In the genomic region with DNA sequence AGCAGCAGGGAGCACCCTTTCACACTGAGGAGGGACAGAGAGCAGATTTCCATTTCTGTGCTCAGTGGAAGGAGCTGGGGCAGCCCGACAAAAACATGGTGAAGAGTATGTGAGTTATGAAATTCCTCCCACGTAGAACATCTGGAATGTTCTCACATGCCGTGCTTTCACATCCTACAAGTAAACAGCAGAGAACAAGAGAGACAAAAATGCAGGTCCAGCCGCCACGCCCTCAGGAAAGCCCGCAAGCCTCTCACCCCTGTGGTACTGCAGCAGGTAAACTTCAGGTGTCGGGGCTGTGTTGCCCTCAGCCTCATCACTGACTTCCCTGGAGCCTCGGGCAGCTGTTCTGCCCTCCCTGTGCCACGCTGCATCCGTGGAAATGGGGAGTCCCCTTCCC, we compare ENCODE assay signal across 26 mouse cellular contexts.
A peak's percentile ranks its signal among the peaks of the same experiment; 100 is the strongest.
DNase-seq lines count a peak whose midpoint lies in the region; ATAC-seq and TF ChIP-seq lines count a peak whose summit lies in the region.
"Had no signal": no experiment of that assay in that cellular context is flagged by ENCODE, and none has a peak within 500 bp of the region (broad histone marks: within the 10 kb centered on the region; RNA-seq: fewer than 3 reads in every experiment).

No protein-coding gene starts in this region.

- no peaks in the 10 kb centered on the region for H3K27me3 ChIP-seq in forebrain, embryonic 10.5 days (ENCODE audit: poor library complexity, severe bottlenecking)
- H3K27me3 ChIP-seq in forebrain, embryonic 12.5 days = no peaks in the 10 kb centered on the region
- H3K27me3 ChIP-seq in lung, postnatal 0 days (replicated peaks; ENCODE audit: insufficient read depth, low read length) = no peaks in the 10 kb centered on the region
- H3K27me3 ChIP-seq in hindbrain, embryonic 12.5 days = no peaks in the 10 kb centered on the region
- H3K27me3 ChIP-seq: CH12.LX; embryonic facial prominence, embryonic 15.5 days; heart, embryonic 15.5 days; hindbrain, embryonic 15.5 days; Patski had no signal

- no peak for ATAC-seq in forebrain, embryonic 12.5 days (ENCODE audit: low FRiP score)
- peak; percentile 85 for ATAC-seq in lung, postnatal 0 days
- no peak for ATAC-seq in hindbrain, embryonic 12.5 days (ENCODE audit: low FRiP score)
- ATAC-seq: activated CD4-positive, CD25-positive, alpha-beta regulatory T cell, adult 4 months; forebrain, embryonic 16.5 days; Patski had no signal

- peak; percentile 98 for TF ChIP-seq EP300 in lung, postnatal 0 days (IDR thresholded peaks at IDR 0.05)

- WGBS in forebrain, embryonic 10.5 days = 89% methylated on average over 10 of the region's 10 CpGs
- WGBS in forebrain, embryonic 12.5 days = 89% methylated on average over 10 of the region's 10 CpGs
- WGBS in lung, postnatal 0 days = 39% methylated on average over 10 of the region's 10 CpGs
- WGBS in hindbrain, embryonic 12.5 days = 78% methylated on average over 10 of the region's 10 CpGs

- no peak for DNase-seq in forebrain, embryonic 10.5 days (ENCODE audit: extremely low spot score, low spot score)
- peak; percentile 66 to 78 for DNase-seq in lung, adult 18-20 months
- DNase-seq in lung, postnatal 14 days = no peak
- DNase-seq in lung, postnatal 0 days (ENCODE audit: low spot score) = peak; percentile 84
- peak; percentile 48 to 80 for DNase-seq in lung, postnatal 4 days
- DNase-seq in layer of hippocampus, adult 18-20 months (ENCODE audit: low spot score in 2 of 2) = no peak
- DNase-seq: adrenal gland, adult 2 months; adrenal gland, postnatal 25 days; cerebellum, adult 11 months; cerebellum, adult 8-10 months; cerebellum, postnatal 14 days; embryo, embryonic 11 days; gastrocnemius, postnatal 25 days; heart, postnatal 14 days had no signal

- no peak overlapping the region for H3K4me2 ChIP-seq in forebrain, embryonic 12.5 days
- H3K4me2 ChIP-seq in lung, postnatal 0 days (replicated peaks; ENCODE audit: low read depth, low read length) = no peak overlapping the region
- H3K4me2 ChIP-seq in hindbrain, embryonic 12.5 days (replicated peaks) = no peak overlapping the region
- H3K4me2 ChIP-seq: embryonic facial prominence, embryonic 15.5 days; heart, embryonic 11.5 days; heart, embryonic 15.5 days; hindbrain, embryonic 15.5 days had no signal

- TF ChIP-seq CTCF in lung, postnatal 0 days (IDR thresholded peaks at IDR 0.05) = no peak

- 0 out of 2 replicates have a peak overlapping the region, but pooled peaks have one; percentile 25 for H3K27ac ChIP-seq in forebrain, embryonic 10.5 days
- H3K27ac ChIP-seq in forebrain, embryonic 12.5 days = no peak overlapping the region
- peak overlapping the region; percentile 93 for H3K27ac ChIP-seq in lung, postnatal 0 days (ENCODE audit: low read length)
- no peak overlapping the region for H3K27ac ChIP-seq in hindbrain, embryonic 12.5 days
- H3K27ac ChIP-seq: embryonic facial prominence, embryonic 15.5 days; heart, embryonic 15.5 days; hindbrain, embryonic 10.5 days; hindbrain, embryonic 15.5 days had no signal

- no peak overlapping the region for H3K9ac ChIP-seq in forebrain, embryonic 12.5 days
- H3K9ac ChIP-seq in lung, postnatal 0 days (replicated peaks; ENCODE audit: low read depth) = no peak overlapping the region
- no peak overlapping the region for H3K9ac ChIP-seq in hindbrain, embryonic 12.5 days
- H3K9ac ChIP-seq: embryonic facial prominence, embryonic 15.5 days; heart, embryonic 15.5 days; hindbrain, embryonic 15.5 days had no signal

- no peaks in the 10 kb centered on the region for H3K9me3 ChIP-seq in forebrain, embryonic 10.5 days
- no peaks in the 10 kb centered on the region for H3K9me3 ChIP-seq in forebrain, embryonic 12.5 days
- H3K9me3 ChIP-seq in lung, postnatal 0 days (ENCODE audit: low read length) = no peaks in the 10 kb centered on the region
- no peaks in the 10 kb centered on the region for H3K9me3 ChIP-seq in hindbrain, embryonic 12.5 days (replicated peaks)
- H3K9me3 ChIP-seq: embryonic facial prominence, embryonic 15.5 days; heart, embryonic 15.5 days; hindbrain, embryonic 10.5 days; hindbrain, embryonic 15.5 days had no signal

- no peaks in the 10 kb centered on the region for H3K36me3 ChIP-seq in forebrain, embryonic 10.5 days (replicated peaks)
- H3K36me3 ChIP-seq in forebrain, embryonic 12.5 days (replicated peaks) = no peaks in the 10 kb centered on the region; the same call in 1 of the 2 replicates
- no peaks in the 10 kb centered on the region for H3K36me3 ChIP-seq in lung, postnatal 0 days (ENCODE audit: insufficient read depth, low read length)
- H3K36me3 ChIP-seq in hindbrain, embryonic 12.5 days = no peaks in the 10 kb centered on the region
- H3K36me3 ChIP-seq: heart, embryonic 15.5 days; hindbrain, embryonic 15.5 days had no signal

- H3K4me1 ChIP-seq in forebrain, embryonic 10.5 days = peaks cover 18% of the 10 kb centered on the region
- no peaks in the 10 kb centered on the region; the same call in 1 of the 2 replicates for H3K4me1 ChIP-seq in forebrain, embryonic 12.5 days
- peaks cover 20% of the 10 kb centered on the region; the same call in 1 of the 2 replicates for H3K4me1 ChIP-seq in lung, postnatal 0 days (ENCODE audit: insufficient read depth, low read depth, low read length)
- peaks cover 6% of the 10 kb centered on the region; the same call in 1 of the 2 replicates for H3K4me1 ChIP-seq in hindbrain, embryonic 12.5 days

- no peak overlapping the region for H3K4me3 ChIP-seq in forebrain, embryonic 10.5 days
- no peak overlapping the region for H3K4me3 ChIP-seq in forebrain, embryonic 12.5 days (replicated peaks)
- no peak overlapping the region for H3K4me3 ChIP-seq in lung, postnatal 0 days (ENCODE audit: low read depth, low read length)
- no peak overlapping the region for H3K4me3 ChIP-seq in hindbrain, embryonic 12.5 days
- H3K4me3 ChIP-seq: embryonic facial prominence, embryonic 15.5 days; erythroblast, embryonic 14.5 days; heart, embryonic 15.5 days; hindbrain, embryonic 10.5 days; hindbrain, embryonic 15.5 days had no signal

Comparison
In these comparisons a context has a peak if more than half of its experiments do, and no peak if none do; other contexts are left out.
1. DNase-seq: peak in lung, adult 18-20 months (2 of 2), lung, postnatal 0 days (single experiment) and lung, postnatal 4 days (2 of 2); none in forebrain, embryonic 10.5 days (single experiment), lung, postnatal 14 days (single experiment) and layer of hippocampus, adult 18-20 months (0 of 2).
2. H3K27ac ChIP-seq: peak in forebrain, embryonic 10.5 days (single experiment) and lung, postnatal 0 days (single experiment); none in forebrain, embryonic 12.5 days (single experiment) and hindbrain, embryonic 12.5 days (single experiment).